Mouse (Mus musculus): ENCODE data around the gene Defb15.
"Not testable (repeated sequence)": the region's sequence is repeated elsewhere in the genome, so short reads cannot be mapped to it uniquely, and the experiment has no call there.

Gene Defb15

GRCm38 (mm10) chr8:21932610-21933009 is at the start of gene Defb15:
Defb15 (minus strand) TSS chr8:21932710.
- no peak for DNase-seq (ENCODE audit: low spot score in 2 of 2)

- no peak for DNase-seq (ENCODE audit: low spot score in 2 of 2)
Measured at GRCm38 (mm10) chr8:21981664-21982337, 49.3 kb upstream of the Defb15 start.

- DNase-seq (ENCODE audit: low spot score in 2 of 2), result no peak
Measured at GRCm38 (mm10) chr8:21978193-21978592, 45.7 kb upstream of the Defb15 start.

- no peak for DNase-seq (ENCODE audit: low spot score in 2 of 2)
Measured at GRCm38 (mm10) chr8:21969475-21969874, 37.0 kb upstream of the Defb15 start, which contains the start of gene Ccdc70. Ccdc70 (plus strand) TSS chr8:21969775.

GRCm38 (mm10) chr8:21966646-21967045 is 34.1 kb upstream of the Defb15 start:
- no peak for DNase-seq (ENCODE audit: low spot score in 2 of 2)

GRCm38 (mm10) chr8:21958414-21958813 is 25.9 kb upstream of the Defb15 start, which contains the start of gene Fam90a1a:
Fam90a1a (plus strand) TSS chr8:21958714.
- DNase-seq (ENCODE audit: low spot score in 2 of 2), result no peak

GRCm38 (mm10) chr8:21956336-21956735 is 23.8 kb upstream of the Defb15 start:
- no peak for DNase-seq (ENCODE audit: low spot score in 2 of 2)

- DNase-seq (ENCODE audit: low spot score in 2 of 2), result peak in 1 of 2 experiments; percentile 9
Measured at GRCm38 (mm10) chr8:21955321-21955720, 22.8 kb upstream of the Defb15 start.

- no peak for DNase-seq (ENCODE audit: low spot score in 2 of 2)
Measured at GRCm38 (mm10) chr8:21947311-21948017, 15.0 kb upstream of the Defb15 start.

- no peak for DNase-seq (ENCODE audit: low spot score in 2 of 2)
Measured at GRCm38 (mm10) chr8:21946462-21946861, 14.0 kb upstream of the Defb15 start, which contains the start of gene Defb13. Defb13 (plus strand) TSS chr8:21946762.

- DNase-seq (ENCODE audit: low spot score in 2 of 2), result not testable (repeated sequence)
Measured at GRCm38 (mm10) chr8:21938052-21938451, 5.5 kb upstream of the Defb15 start, which contains the start of gene Defb35. Defb35 (plus strand) TSS chr8:21938352.

- not testable (repeated sequence) for DNase-seq (ENCODE audit: low spot score in 2 of 2)
Measured at GRCm38 (mm10) chr8:21930754-21931153, 1.8 kb downstream of the Defb15 start.

- DNase-seq (ENCODE audit: low spot score in 2 of 2), result no peak
Measured at GRCm38 (mm10) chr8:21915625-21916024, 16.9 kb downstream of the Defb15 start.

GRCm38 (mm10) chr8:21912554-21912953 is 20.0 kb downstream of the Defb15 start:
- no peak for DNase-seq (ENCODE audit: low spot score in 2 of 2)

- DNase-seq (ENCODE audit: low spot score in 2 of 2), result no peak
Measured at GRCm38 (mm10) chr8:21911931-21912330, 20.6 kb downstream of the Defb15 start.

GRCm38 (mm10) chr8:21906290-21906689 is 26.2 kb downstream of the Defb15 start, which contains the start of gene Defb11:
Defb11 (minus strand) TSS chr8:21906412.
- not testable (repeated sequence) for DNase-seq (ENCODE audit: low spot score in 2 of 2)

GRCm38 (mm10) chr8:21885321-21885720 is 47.2 kb downstream of the Defb15 start, which contains the start of gene Defb9:
Defb9 (minus strand) TSS chr8:21885421.
- DNase-seq (ENCODE audit: low spot score in 2 of 2), result not testable (repeated sequence)

Data from urinary bladder, adult 18-20 months (tissue).